Mouse (Mus musculus) lung, adult 2 months (tissue): ENCODE results near the gene Dhrs3.

Experiments used
- CTCF ChIP-seq: fragments of 200-500 bp; IDR thresholded peaks from 2 replicates; pipeline ENCODE4 v1.5.1; 2011; ENCODE audit warnings: mild to moderate bottlenecking, low read length, control low read depth; ENCODE audit not compliant: insufficient read depth
- POLR2A ChIP-seq: fragments of 200-500 bp; IDR thresholded peaks from 2 replicates; pipeline ENCODE4 v1.6.1; 2011; ENCODE audit warnings: low read depth, mild to moderate bottlenecking, control low read depth, low read length, borderline replicate concordance; ENCODE audit errors: extremely low read depth

DNA sequence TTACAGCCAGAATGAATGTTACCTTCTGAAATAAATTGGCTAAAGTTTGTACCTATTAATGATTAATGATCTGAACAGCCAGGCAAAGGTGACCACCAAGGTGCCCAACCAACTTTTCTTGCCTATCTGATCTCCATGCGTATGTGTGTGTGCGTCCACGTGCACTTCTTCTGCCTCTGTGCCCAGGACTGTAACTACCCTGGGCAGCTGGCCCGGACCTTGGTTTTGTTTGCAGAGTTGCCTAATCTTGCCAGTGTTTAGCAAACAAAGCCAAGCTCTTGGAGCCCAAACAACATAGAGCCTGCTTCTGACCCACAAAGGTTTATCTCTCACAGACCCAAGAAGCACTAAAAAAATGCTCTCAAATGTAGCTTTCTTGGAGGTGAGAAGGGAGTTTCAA lies 64.6 kb downstream of the Dhrs3 start:
- TF ChIP-seq CTCF (no peak), POLR2A (no peak)
